Mouse (Mus musculus) left cerebral cortex, adult 9 months (tissue): ENCODE measurements around the gene Ildr1.

ENCODE experiments used
- DNase-seq, 2 experiments: peaks; one replicate each; pipeline ENCODE4 v3.0.0; 2022; ENCODE audit warnings: low spot score in 2 of 2

Ildr1 gene

DNA sequence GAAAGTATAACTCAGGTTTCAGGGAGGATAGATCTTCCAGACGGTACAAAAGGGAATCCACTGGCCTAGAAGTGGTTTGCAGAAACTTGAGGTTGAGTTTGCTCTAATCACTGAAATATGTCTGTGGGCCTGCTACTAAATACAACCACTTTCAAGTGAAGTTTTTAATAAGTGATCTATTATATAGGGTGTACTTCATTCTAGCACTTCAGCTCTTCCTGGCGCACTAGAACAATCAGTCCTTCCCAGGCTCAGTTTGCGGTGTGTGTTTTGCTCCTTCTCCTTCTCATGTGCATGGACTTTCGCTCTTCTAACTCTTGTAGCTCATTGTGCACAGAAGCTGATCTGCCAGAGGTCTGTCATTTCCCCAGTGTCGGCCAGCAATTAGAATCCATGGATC lies 79.2 kb downstream of the Ildr1 start:
- no peak for DNase-seq

DNA sequence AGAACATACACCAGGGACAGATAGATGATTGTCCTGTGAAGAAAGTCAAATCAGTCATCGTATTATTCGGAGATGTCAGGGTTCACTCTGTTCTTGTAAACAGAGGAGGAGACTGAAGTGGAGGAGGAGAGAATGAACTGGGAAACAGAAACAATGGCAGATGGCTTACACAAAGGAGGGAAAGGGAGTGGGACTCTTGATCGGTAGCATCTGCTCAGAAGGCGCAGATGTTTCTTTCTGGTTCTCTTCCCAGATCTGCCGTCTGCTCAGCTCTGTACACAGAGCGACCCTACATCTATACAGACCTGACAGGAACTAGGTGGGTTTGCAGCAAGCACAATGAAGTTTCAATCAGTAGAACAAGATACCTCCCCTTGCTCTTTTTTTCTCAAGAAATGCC lies 81.9 kb downstream of the Ildr1 start:
- peak in 1 of 2 experiments; percentile 5 for DNase-seq
